Mouse (Mus musculus) adrenal gland, adult 18-20 months (tissue): ENCODE measurements around the gene Gucy1a1. TPM values are rescaled to one million over a fixed set of nuclear protein-coding genes. Genes with fewer than 3 reads are reported as not detected.
A peak's percentile ranks its signal among the peaks of the same experiment; 100 is the strongest.

Experiments used
- DNase-seq, 2 experiments: peaks; one replicate each; pipeline ENCODE4 v3.0.0; 2021 to 2022; ENCODE audit warnings: low spot score in 2 of 2
- microRNA-seq, 2 experiments: library from miRNA; unstranded; fragments of <30 nt; microRNA quantifications; one replicate each; pipeline ENCODE4 v1.2.0; 2021; ENCODE audit warnings: borderline number of aligned reads in 2 of 2
- total RNA-seq, 2 experiments: library from RNA; stranded (reverse); gene quantifications; 1 replicate in 1 of 2; 2 replicates in 1 of 2; pipeline ENCODE4 v1.2.3; 2021

Gene Gucy1a1
- total RNA-seq, 2 experiments from 2014 or later = 24.1 to 24.7 TPM

DNA sequence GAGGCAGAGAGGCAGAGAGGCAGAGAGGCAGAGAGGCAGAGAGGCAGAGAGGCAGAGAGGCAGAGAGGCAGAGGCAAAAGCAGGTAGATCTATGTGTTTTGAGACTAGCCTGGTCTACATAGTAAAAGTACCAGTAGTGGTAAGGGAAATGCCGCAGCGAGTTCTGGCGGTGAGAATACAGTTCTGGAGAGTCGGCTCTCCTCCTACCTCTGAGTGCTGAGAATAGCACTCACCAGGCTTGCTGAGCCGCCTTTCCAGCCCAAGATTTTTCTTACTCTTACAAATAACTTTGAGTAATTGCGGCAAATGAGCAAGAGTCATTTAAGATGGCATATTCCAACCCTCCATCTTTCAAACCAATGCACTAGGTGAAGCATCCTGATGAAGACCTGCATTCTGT, 46.5 kb downstream of the Gucy1a1 start:
- DNase-seq = no peak

DNA sequence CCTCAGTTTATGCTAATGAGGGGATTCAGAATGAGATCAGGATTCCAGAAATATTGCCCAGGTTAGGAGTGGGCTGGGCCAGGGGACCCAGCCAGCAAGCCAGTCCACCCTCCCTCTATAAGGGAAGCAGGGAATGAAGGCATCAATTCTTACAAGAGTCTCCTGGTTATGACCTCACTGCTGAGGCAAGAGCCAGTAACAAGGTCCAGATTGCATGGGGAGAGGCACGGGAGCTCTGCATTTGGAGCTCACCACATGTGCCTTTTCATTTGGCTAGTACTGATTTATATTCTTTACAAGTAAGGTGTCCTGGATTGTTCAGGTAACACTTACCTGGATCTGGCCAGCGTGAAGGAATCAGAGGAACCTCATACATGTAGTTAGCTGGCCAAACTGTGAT, 48.8 kb downstream of the Gucy1a1 start:
- DNase-seq = no peak

DNA sequence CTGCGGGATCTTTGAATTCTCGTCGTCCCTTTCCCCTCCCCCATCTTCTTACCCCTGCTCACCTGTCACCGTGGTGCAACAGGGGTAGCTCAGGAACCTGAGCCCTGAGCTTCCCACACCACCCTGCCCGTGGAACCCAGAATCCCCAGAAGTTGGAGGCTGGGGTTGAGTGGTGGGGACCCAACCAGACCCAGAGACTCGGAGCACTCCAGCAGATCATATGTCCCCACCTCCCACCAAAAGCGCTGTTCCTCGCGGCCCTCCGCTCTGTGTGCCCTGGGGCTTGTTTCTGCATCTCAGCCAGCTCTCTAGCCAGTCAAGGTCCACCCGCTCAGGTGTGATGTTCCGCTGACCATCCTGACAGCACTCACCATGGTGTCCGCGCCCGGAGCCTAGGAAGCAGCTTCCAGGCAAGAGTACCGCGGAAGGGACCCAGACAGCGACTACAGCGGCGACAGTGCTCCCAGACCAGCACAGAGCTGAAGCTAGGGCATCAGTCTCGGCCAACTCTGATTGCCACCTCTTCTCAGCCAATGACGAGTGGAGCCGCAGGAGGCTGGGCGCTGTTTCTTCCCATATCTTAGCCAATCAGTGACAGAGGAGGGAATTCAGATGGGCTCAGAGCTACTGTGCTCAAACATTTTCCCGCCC, 71.3 kb downstream of the Gucy1a1 start, which contains the start of gene Gucy1b1:
Gene Gucy1b1, minus strand, starts transcription at position 489 of the 651 bp plus-strand sequence.
- DNase-seq = peak; percentile 16 to 29

DNA sequence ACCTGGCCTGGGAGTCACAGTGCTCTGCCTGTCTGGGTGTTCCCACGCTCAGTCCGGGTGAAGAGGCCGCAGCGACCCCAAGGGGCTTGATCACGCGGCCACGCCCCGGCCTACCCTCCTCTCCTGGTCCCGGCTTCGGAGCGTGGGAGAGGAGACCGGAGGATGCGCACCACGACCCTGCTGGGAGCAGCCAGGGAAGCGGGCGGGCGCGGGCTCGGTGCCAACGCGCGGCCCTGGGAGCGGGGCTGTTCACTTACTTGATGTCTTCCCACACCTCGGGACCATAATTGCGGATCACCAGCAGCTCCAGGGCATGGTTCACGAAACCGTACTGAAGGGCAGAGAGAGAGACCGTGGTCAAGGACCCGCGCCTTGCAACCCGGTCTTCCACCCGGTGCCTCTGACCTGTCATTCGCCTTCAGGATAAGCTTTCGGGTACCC, 71.8 kb downstream of the Gucy1a1 start:
- peak; percentile 17 to 35 for DNase-seq

DNA sequence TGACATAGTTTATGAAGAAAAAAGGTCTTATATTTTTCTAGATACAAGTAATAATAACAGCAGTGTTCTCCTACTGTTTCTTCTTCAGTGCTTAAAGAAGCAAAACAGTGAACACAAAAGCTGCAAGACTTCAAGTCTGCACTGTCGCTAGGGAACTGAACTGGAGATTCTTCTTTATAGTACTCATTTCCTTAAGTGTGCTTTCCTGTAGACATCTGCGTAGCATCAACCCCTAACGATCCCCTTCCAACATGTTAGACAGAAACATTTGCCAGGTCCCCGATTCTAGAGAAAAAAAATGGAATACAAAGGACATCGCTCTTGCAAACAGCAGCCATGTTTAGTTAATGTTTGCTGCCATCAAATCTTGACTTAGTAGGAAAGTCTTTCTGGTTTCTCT, 77.8 kb downstream of the Gucy1a1 start:
- no peak for DNase-seq

DNA sequence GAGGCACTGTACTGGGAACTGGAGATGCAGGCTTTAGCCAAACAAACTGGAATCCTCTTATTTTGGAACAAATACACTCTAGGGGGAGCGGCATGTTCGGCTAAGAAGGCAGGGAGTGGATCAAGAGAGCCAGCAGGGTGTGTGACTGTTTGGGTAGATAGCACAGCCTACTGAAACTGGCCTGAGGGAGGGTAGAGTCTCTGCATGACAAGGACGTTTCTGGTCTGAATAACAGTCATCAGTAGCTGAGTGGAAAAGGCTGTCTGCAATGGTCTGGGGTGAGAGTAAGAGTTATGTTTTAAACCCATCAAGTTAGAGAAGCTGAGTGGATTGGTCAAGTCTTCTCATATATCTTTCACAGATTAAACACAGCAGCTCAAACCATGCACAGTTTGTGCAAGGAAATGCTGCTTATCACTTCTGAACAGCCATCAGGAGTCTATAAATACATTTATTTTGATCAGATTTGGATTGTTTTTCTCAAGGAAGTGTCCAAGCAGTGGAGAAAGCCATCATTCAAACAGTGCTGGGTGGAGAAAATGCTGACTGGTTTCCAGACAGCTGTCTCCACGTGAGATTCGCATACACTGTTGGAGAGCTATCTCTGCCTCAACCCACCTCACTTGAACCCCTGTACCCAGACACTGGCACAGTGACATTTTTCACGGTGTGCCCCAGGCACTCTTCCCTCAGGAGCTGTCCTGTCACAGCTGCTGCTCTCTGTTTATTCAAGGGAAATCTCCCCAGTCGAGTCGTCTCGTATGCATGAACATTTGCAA, 84.0 kb downstream of the Gucy1a1 start:
- no peak for DNase-seq

DNA sequence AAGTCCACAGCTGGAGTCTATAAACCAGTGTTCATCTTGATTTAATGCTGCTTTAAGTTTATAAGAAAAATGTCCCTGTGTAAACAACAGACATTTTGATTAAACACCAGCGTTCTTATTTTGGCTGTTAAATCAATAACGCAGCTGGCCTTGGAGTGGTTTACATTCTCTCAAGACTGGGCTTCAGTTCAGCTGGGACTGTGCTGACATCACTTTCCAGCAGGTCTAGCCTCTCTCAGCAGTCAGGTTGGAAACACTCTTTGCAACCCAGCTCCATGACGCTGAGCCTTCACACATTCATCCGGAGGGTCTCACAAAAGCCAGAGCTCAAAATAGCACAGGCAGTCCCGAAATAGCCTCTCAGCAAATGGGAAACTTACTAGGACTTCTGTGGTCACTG, 88.4 kb downstream of the Gucy1a1 start:
- no peak for DNase-seq

DNA sequence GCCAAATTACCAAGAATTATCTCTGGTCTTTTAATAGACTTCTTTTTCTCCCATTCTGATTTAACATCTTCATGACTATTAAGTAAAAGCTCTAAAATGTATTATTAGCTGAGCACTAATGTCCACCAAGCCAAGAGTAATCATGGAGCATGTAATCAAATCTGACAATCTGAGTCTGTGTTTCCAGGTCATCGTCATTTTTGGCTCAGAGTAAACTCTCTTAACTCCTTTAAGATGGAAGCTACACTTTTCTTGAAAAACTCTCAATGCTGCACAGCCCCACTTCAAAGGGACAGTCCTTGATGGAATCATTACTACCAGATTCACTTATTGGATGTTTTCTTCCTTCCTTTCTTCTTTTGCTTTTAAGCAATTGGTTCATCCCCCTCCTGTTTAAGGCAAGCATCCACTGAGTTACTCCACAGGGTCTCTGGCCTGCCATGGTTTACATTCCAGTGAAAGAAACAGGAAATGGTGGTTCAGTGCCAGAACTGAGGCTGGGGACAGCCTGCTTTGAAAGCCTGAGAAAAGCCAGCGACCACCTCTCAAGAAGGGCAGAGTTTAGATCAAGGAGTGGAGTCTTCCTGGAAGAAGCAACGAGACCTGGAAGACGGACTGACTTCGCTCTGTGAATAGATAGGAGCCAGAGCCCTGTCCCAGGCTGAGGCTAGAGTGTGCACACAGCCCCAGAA, 91.2 kb downstream of the Gucy1a1 start:
- no peak for DNase-seq

DNA sequence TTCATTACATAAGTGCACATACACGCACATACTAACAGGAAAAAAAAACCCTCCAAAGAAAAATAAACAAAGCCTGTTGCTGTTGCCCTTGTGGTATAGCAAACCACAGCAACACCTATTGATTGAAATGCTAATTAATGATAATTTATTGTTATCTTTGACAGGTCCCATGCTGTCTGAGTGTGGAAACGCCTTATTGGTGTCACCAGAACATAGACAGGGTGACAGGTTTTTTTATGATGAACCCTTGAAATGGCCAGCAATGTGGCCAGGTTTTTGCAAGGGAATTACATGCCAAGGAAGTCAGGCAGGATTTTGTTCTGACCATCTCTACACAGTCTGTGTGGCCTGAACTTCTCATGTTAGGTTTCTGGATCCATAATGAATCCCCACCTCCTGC, 93.6 kb downstream of the Gucy1a1 start:
- DNase-seq = no peak

DNA sequence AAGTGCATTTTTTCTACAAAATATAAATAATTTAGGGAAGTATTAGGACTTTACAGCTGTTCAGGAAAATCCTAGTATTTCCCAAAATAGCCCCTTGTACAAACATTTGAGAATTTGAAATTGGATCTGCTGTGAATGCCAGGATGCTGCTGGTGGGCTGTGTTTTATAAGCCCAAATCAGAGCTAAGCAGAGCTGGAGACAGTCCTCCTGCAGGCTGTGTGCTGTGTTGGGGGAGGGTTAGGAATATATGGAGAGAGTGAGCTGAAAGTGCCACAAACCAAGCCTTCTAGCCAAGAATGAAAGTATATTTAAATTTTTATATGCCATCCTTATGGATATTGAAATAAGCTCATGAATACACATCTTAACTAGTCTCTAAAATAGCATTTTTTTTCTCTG, 94.1 kb downstream of the Gucy1a1 start:
- DNase-seq = no peak

DNA sequence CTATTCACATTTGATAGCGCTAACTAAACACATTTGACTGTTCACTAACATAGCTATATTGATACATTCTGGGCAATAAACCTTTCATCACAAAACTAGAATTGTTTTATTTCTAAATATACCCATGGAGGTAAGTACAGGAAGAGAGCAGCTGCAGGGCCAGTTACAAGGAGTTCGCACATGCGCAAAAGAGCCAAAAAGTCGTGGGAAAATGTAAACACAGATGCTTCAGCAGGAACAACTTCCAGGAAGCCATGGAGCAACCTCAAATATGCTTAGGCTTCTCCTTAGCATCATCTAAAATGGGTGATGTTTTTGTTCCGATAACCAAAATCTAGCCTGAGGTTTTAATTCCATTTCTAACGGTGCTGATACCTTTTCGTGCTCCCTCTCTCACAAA, 96.9 kb downstream of the Gucy1a1 start:
- no peak for DNase-seq

DNA sequence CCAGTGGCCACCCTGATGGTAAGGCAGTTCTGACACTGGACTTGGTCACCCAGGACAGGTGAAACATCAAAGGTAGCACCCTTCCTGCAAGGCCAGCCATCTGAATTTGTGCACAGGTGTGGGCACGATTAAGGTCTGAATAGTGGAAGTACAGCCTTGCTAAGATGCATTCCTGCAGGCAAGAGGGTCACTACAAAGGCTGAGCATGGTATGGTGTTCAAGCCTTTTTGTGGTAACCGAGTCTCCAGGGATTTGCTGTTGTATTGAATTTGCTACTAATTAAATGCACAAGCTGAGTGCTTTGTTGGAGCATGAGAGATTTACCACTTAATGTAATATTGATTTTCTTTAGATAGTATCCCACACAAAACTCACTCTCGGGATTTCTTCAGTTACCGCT, 97.5 kb downstream of the Gucy1a1 start:
- DNase-seq = no peak

DNA sequence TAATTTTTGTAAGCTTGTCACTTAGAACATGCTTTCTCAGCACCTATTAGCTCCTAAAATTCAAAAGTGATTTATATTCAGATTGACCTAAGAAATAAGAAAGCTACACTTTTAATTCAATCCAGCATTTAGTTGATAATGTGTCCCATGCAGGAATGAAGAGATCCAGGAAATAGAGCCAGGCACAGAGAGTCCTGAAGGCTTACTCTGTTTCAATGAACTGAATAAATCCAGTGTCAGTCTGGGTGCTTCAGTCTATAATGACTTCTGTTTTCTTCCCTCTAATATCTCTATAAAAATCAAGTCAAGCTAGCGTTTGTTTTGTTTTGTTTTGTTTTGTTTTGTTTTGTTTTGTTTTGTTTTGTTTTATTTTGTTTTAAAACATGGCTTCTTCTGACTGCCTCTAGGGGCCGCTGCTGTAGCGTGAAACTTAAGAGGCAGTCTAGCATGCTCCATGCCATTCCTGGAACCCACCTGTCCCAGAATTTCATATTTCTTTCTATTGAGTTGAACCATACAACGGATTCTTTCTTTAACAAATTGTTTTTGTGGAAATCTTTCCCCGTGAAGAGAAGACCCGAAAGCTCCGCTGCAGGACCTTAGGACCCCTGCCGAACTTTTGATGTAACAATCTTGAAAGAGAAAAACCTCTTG, 98.4 kb downstream of the Gucy1a1 start:
- DNase-seq = peak; percentile 21 to 30

DNA sequence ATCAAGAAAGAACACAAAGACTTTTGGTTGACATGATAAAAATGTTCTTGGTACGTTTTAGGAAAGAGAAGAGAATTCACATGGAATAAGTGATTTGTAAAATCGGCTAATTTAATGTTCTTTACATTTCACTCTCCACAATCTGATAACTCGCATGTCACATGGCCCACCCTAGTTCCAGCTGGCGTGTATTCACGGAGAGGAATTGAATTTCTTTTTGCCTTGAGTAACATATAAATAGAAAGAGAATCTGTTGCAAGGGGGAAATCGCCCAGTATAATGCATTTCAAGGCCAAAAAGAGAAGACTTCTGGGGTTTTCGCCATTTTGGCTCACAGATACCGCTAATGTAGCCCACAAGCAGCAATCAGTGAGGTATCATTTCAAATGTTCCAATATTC, 99.5 kb downstream of the Gucy1a1 start:
- DNase-seq = no peak

DNA sequence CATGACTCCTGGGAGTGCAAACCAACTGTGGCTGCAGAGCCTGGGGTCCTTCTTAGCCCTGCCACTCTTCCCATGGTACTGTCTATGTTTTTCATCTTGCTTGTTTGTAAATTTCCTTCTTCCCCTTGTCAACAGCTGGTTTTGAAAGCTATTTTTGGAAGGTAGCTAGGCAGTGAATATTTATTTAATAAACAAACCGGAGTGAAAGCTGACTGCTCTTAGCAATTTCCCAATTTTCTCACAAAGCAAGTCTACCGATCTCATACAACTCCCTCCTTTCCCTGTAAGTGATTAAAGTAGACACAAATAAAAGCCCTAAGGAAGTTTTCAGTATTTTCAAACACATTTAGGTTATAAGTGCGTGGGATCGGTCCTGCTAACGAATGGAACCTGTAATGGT, 100.7 kb downstream of the Gucy1a1 start:
- DNase-seq = no peak

DNA sequence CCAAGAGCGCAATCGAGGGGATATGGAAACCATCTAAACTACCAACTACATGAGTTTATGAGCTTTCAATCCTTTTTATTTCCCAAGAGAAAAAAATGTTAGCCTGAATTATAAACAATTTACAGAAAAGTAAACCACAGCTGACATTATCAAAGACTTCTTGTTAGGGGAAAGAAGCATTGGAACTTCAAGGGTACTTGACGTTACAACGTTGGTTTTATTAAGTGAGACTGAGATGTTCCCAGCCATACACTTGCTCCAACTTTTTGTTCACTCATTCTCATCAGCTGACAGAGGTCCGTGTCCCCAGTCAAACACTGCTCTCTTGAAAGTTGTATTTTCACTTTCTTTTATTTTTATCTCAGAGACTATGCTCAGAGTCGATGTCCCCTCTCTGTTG, 101.9 kb downstream of the Gucy1a1 start:
- no peak for DNase-seq

Small RNA genes lying within 50 kb of the gene (microRNA-seq; reads per million reads assigned to microRNA genes)
- gene Mir7010 = 0 to 0.61 reads per million in 2 experiments

Other genes with a start within 250 kb of the Gucy1a1 start
- 10 to 100 TPM; 28.7 to 67.3 TPM for gene Ctso, start 213.2 kb downstream of the Gucy1a1 start, total RNA-seq
- 1 to 10 TPM in 1 of 2 experiments, under 1 TPM in 1; 0.10 to 3.5 TPM for gene Tdo2, start 169.6 kb downstream of the Gucy1a1 start, total RNA-seq
- not detected for gene Asic5, start 163.5 kb downstream of the Gucy1a1 start, total RNA-seq
- 1 to 10 TPM; 7.1 to 8.3 TPM for gene Gucy1b1, start 71.1 kb downstream of the Gucy1a1 start, total RNA-seq
- 1 to 10 TPM; 4.8 to 5.0 TPM for gene Map9, start 212.3 kb upstream of the Gucy1a1 start, total RNA-seq